Mouse (Mus musculus) midbrain, embryonic 13.5 days (tissue): ENCODE measurements around the gene Cldn12. TPM values are rescaled to one million over a fixed set of nuclear protein-coding genes. Genes with fewer than 3 reads are reported as not detected.
A peak's percentile ranks its signal among the peaks of the same experiment; 100 is the strongest.

Experiments used
- ATAC-seq: fragments of 200-750 bp; cut with Nextera tagmentation; 2 replicates; pipeline ENCODE4 v1.8.0; 2017; ENCODE audit warnings: mild to moderate bottlenecking, moderate TSS enrichment, moderate library complexity
- H3K27ac ChIP-seq: fragments of 300-500 bp; sonication (generic); 2 replicates; pipeline ENCODE4 v1.5.1; 2015; ENCODE audit warnings: inconsistent platforms, mild to moderate bottlenecking, moderate library complexity
- H3K27me3 ChIP-seq: fragments of 300-500 bp; sonication (generic); 2 replicates; pipeline ENCODE4 v1.6.1; 2015; ENCODE audit warnings: mild to moderate bottlenecking, inconsistent platforms
- H3K36me3 ChIP-seq: fragments of 300-500 bp; sonication (generic); 2 replicates; pipeline ENCODE4 v1.6.1; 2015; ENCODE audit warnings: mild to moderate bottlenecking, inconsistent platforms
- H3K4me1 ChIP-seq: fragments of 300-500 bp; sonication (generic); replicated peaks from 2 replicates; pipeline ENCODE4 v1.6.1; 2015; ENCODE audit warnings: inconsistent platforms
- H3K4me2 ChIP-seq: fragments of 300-500 bp; sonication (generic); replicated peaks from 2 replicates; pipeline ENCODE4 v1.6.1; 2015; ENCODE audit warnings: moderate library complexity, mild to moderate bottlenecking, inconsistent platforms
- H3K4me3 ChIP-seq: fragments of 300-500 bp; sonication (generic); replicated peaks from 2 replicates; pipeline ENCODE4 v1.5.1; 2015; ENCODE audit warnings: mild to moderate bottlenecking, inconsistent platforms
- H3K9ac ChIP-seq: fragments of 300-500 bp; sonication (generic); replicated peaks from 2 replicates; pipeline ENCODE4 v1.6.1; 2015; ENCODE audit warnings: mild to moderate bottlenecking, inconsistent platforms
- H3K9me3 ChIP-seq: fragments of 300-500 bp; sonication (generic); 2 replicates; pipeline ENCODE4 v1.6.1; 2016; ENCODE audit warnings: mild to moderate bottlenecking, inconsistent platforms
- WGBS: fragments of 180-500 bp; shearing (Covaris S2); methylation state at CpG from one replicate; pipeline ENCODE4 v1.1.7; 2015; 5-methylcytosine and 5-hydroxymethylcytosine counted together
- polyA plus RNA-seq: library from polyadenylated mRNA; unstranded; fragments of >200 nt; fragmentation: Nextera tagmentation; extraction: Ambion mirVana; gene quantifications from 2 replicates; pipeline ENCODE4 v1.2.1, GENCODE M21; 2015

Cldn12 gene
- polyA plus RNA-seq, 1 experiment from 2014 or later: 21.3 TPM

GRCm38 (mm10) chr5:5486071-5486470 lies 28.7 kb downstream of the Cldn12 start:
- no peak for ATAC-seq
- Histone ChIP-seq H3K4me3 (no peak overlapping the region), H3K27me3 (no peaks in the 10 kb centered on the region), H3K9me3 (no peaks in the 10 kb centered on the region), H3K36me3 (no peaks in the 10 kb centered on the region), H3K9ac (no peak overlapping the region), H3K27ac (no peak overlapping the region), H3K4me2 (no peak overlapping the region), H3K4me1 (no peaks in the 10 kb centered on the region)
- 35% methylated on average over 3 of the region's 3 CpGs for WGBS

- Histone ChIP-seq H3K9me3 (no peaks in the 10 kb centered on the region), H3K4me3 (no peak overlapping the region), H3K4me2 (no peak overlapping the region), H3K27ac (no peak overlapping the region), H3K4me1 (no peaks in the 10 kb centered on the region), H3K27me3 (no peaks in the 10 kb centered on the region), H3K36me3 (no peaks in the 10 kb centered on the region), H3K9ac (no peak overlapping the region)
- WGBS: 75% methylated on average over 9 of the region's 9 CpGs
- no peak for ATAC-seq
These were observed 31.4 kb downstream of the Cldn12 start for GRCm38 (mm10) chr5:5483254-5483858.

GRCm38 (mm10) chr5:5481662-5482061 lies 33.1 kb downstream of the Cldn12 start:
- WGBS: 6% methylated on average over 1 of the region's 1 CpGs
- Histone ChIP-seq H3K4me1 (no peaks in the 10 kb centered on the region), H3K36me3 (no peaks in the 10 kb centered on the region), H3K27me3 (no peaks in the 10 kb centered on the region), H3K27ac (no peak overlapping the region), H3K9ac (no peak overlapping the region), H3K9me3 (no peaks in the 10 kb centered on the region), H3K4me2 (no peak overlapping the region), H3K4me3 (no peak overlapping the region)
- ATAC-seq: peak; percentile 66

DNA sequence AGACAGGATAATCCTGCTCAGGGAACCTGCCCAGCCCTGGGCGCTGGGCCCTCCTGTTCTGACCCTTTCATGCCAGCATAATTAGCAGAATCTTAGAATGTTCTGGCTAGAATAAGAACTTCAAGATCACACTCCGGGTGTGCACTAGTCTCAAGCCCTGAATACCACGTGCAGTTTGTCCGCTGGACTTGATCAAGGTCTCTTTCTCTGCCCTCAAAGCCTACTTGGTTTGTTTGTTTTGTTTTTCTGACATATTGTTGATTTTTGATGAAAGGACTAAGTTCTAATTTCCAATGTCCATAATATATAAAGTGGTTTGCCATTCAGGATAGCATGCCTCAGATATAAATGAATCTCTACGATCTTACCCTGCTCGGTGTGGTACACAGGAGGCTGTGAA lies 35.7 kb downstream of the Cldn12 start, which contains the start of gene 1700015F17Rik:
Gene 1700015F17Rik, minus strand, starts transcription at position 101 of the 400 bp plus-strand sequence.
- no peaks in the 10 kb centered on the region for H3K36me3 ChIP-seq
- WGBS: 94% methylated on average over 6 of the region's 6 CpGs
- no peaks in the 10 kb centered on the region for H3K9me3 ChIP-seq
- no peaks in the 10 kb centered on the region for H3K4me1 ChIP-seq
- H3K9ac ChIP-seq: no peak within 1 kb of the TSS
- no peak for ATAC-seq
- H3K27ac ChIP-seq: no peak within 1 kb of the TSS
- H3K27me3 ChIP-seq: no peaks in the 10 kb centered on the region
- H3K4me3 ChIP-seq: no peak within 1 kb of the TSS
- no peak within 1 kb of the TSS for H3K4me2 ChIP-seq

DNA sequence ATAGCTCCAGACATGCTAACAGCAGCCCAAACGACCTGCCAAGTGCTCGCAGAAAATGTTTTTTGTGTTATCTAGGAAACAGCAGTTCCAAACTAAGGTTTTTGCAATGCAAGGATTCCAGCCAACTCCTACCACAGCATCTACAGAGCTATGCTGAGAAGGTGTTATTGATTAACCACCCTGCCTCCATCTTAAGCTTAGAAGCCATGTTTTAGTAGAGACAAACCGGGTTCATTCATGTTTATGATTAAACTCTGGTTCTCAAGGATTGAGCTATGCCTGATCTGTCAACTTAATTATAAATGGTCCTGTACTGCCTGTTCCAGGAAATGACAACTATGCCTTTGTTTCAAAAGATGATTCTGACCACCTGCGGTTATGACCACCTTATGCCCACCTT lies 38.6 kb downstream of the Cldn12 start:
- Histone ChIP-seq H3K36me3 (no peaks in the 10 kb centered on the region), H3K9me3 (no peaks in the 10 kb centered on the region), H3K4me3 (no peak overlapping the region), H3K9ac (no peak overlapping the region), H3K4me1 (no peaks in the 10 kb centered on the region), H3K27me3 (no peaks in the 10 kb centered on the region), H3K4me2 (no peak overlapping the region), H3K27ac (no peak overlapping the region)
- ATAC-seq: no peak
- 95% methylated on average over 4 of the region's 4 CpGs for WGBS

DNA sequence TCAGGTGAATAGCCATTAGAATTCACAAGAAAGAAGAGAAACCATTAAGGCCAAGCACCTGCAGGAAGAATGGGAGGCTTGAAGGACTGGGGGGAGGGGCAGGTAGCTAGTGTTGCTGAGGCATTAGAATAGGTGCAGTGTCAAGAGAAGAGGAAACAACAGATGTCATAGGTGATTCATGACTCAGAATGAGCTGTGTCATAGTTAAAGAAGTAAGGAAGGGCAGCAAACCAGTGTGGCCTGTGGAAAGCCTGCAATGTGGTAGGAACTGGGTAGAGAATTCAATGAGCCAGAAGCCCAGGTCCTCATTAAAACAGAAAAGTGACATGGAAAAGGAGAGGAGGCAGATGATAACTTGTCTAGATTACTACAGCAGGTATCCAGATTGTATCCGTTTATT lies 49.5 kb downstream of the Cldn12 start:
- 79% methylated on average over 1 of the region's 1 CpGs for WGBS
- H3K27me3 ChIP-seq: no peaks in the 10 kb centered on the region
- no peak overlapping the region for H3K9ac ChIP-seq
- H3K4me2 ChIP-seq: no peak overlapping the region
- H3K27ac ChIP-seq: no peak overlapping the region
- no peak overlapping the region for H3K4me3 ChIP-seq
- no peaks in the 10 kb centered on the region for H3K36me3 ChIP-seq
- ATAC-seq: no peak
- H3K4me1 ChIP-seq: no peaks in the 10 kb centered on the region
- H3K9me3 ChIP-seq: no peaks in the 10 kb centered on the region

Other genes with a start within 250 kb of the Cldn12 start
- gene Cdk14, start 94.6 kb downstream of the Cldn12 start, polyA plus RNA-seq: 28.9 and 34.3 TPM in 2 replicates
- gene 1700015F17Rik, start 35.8 kb downstream of the Cldn12 start, polyA plus RNA-seq: not detected in 2 replicates
- gene Gtpbp10, start 44.6 kb upstream of the Cldn12 start, polyA plus RNA-seq: 26.3 and 29.1 TPM in 2 replicates
- gene Gm8773, start 58.8 kb upstream of the Cldn12 start, polyA plus RNA-seq: 6.5 and 7.2 TPM in 2 replicates
- gene Cfap69, start 149.3 kb upstream of the Cldn12 start, polyA plus RNA-seq: 5.8 and 8.3 TPM in 2 replicates
- gene Steap2, start 179.6 kb upstream of the Cldn12 start, polyA plus RNA-seq: 5.6 and 6.6 TPM in 2 replicates
- gene Steap1, start 234.4 kb upstream of the Cldn12 start, polyA plus RNA-seq: 1.1 TPM in 2 replicates